Mouse (Mus musculus): Measurements from ENCODE around the gene Golga5.
A peak's percentile ranks its signal among the peaks of the same experiment; 100 is the strongest.
"Not testable (repeated sequence)": the region's sequence is repeated elsewhere in the genome, so short reads cannot be mapped to it uniquely, and the experiment has no call there.

Golga5 gene

GRCm38 (mm10) chr12:102445436-102445835 is 23.5 kb upstream of the Golga5 start:
- DNase-seq (ENCODE audit: extremely low read depth, low read depth), result no peak

- no peak for DNase-seq (ENCODE audit: extremely low read depth, low read depth)
Measured at GRCm38 (mm10) chr12:102450437-102450836, 18.5 kb upstream of the Golga5 start.

- peak; percentile 88 for DNase-seq (ENCODE audit: extremely low read depth, low read depth)
Measured at GRCm38 (mm10) chr12:102451126-102451851, 17.6 kb upstream of the Golga5 start.

- no peak for DNase-seq (ENCODE audit: extremely low read depth, low read depth)
Measured at GRCm38 (mm10) chr12:102453581-102453980, 15.4 kb upstream of the Golga5 start.

GRCm38 (mm10) chr12:102456467-102457193 is 12.3 kb upstream of the Golga5 start:
- DNase-seq (ENCODE audit: extremely low read depth, low read depth), result no peak

- no peak for DNase-seq (ENCODE audit: extremely low read depth, low read depth)
Measured at GRCm38 (mm10) chr12:102460014-102460413, 8.9 kb upstream of the Golga5 start.

GRCm38 (mm10) chr12:102461177-102461576 is 7.8 kb upstream of the Golga5 start:
- no peak for DNase-seq (ENCODE audit: extremely low read depth, low read depth)

GRCm38 (mm10) chr12:102464650-102465049 is 4.3 kb upstream of the Golga5 start:
- no peak for DNase-seq (ENCODE audit: extremely low read depth, low read depth)

- DNase-seq (ENCODE audit: extremely low read depth, low read depth), result no peak
Measured at GRCm38 (mm10) chr12:102468136-102468535, 799 bp upstream of the Golga5 start.

- no peak for DNase-seq (ENCODE audit: extremely low read depth, low read depth)
Measured at GRCm38 (mm10) chr12:102474411-102474810, 5.5 kb downstream of the Golga5 start.

GRCm38 (mm10) chr12:102480481-102480880 is 11.5 kb downstream of the Golga5 start:
- DNase-seq (ENCODE audit: extremely low read depth, low read depth), result no peak

- no peak for DNase-seq (ENCODE audit: extremely low read depth, low read depth)
Measured at GRCm38 (mm10) chr12:102484946-102485345, 16.0 kb downstream of the Golga5 start.

GRCm38 (mm10) chr12:102491911-102492310 is 23.0 kb downstream of the Golga5 start:
- no peak for DNase-seq (ENCODE audit: extremely low read depth, low read depth)

GRCm38 (mm10) chr12:102495754-102496153 is 26.8 kb downstream of the Golga5 start:
- not testable (repeated sequence) for DNase-seq (ENCODE audit: extremely low read depth, low read depth)

GRCm38 (mm10) chr12:102497905-102498304 is 29.0 kb downstream of the Golga5 start:
- no peak for DNase-seq (ENCODE audit: extremely low read depth, low read depth)

- no peak for DNase-seq (ENCODE audit: extremely low read depth, low read depth)
Measured at GRCm38 (mm10) chr12:102498726-102499125, 29.8 kb downstream of the Golga5 start.

- no peak for DNase-seq (ENCODE audit: extremely low read depth, low read depth)
Measured at GRCm38 (mm10) chr12:102499210-102499609, 30.3 kb downstream of the Golga5 start.

GRCm38 (mm10) chr12:102499723-102500122 is 30.8 kb downstream of the Golga5 start:
- no peak for DNase-seq (ENCODE audit: extremely low read depth, low read depth)

GRCm38 (mm10) chr12:102501038-102501437 is 32.1 kb downstream of the Golga5 start:
- peak; percentile 59 for DNase-seq (ENCODE audit: extremely low read depth, low read depth)

GRCm38 (mm10) chr12:102501848-102502595 is 33.1 kb downstream of the Golga5 start:
- DNase-seq (ENCODE audit: extremely low read depth, low read depth), result peak; percentile 58

- DNase-seq (ENCODE audit: extremely low read depth, low read depth), result peak; percentile 43
Measured at GRCm38 (mm10) chr12:102505131-102505713, 36.3 kb downstream of the Golga5 start.

GRCm38 (mm10) chr12:102505949-102506348 is 37.0 kb downstream of the Golga5 start:
- DNase-seq (ENCODE audit: extremely low read depth, low read depth), result peak; percentile 97

Data from MEL-GATA-1-ER (cell line).